Mouse (Mus musculus) MEL (cell line): ENCODE measurements around the gene Exoc4.

ENCODE experiments used
- MYC ChIP-seq: IDR thresholded peaks from 2 replicates; pipeline ENCODE4 v1.6.1; 2011; ENCODE audit warnings: low read depth, mild to moderate bottlenecking, low read length, improper control_type of control experiment, moderate library complexity
- POLR2A ChIP-seq, 2 experiments: IDR thresholded peaks; 2 replicates each; pipeline ENCODE4 v1.6.1; 2011 to 2012; ENCODE audit warnings: low read length in 2 of 2, mild to moderate bottlenecking in 2 of 2, control low read depth in 1 of 2, improper control_type of control experiment in 1 of 2, low read depth in 1 of 2, moderate library complexity in 1 of 2; ENCODE audit not compliant: control insufficient read depth in 1 of 2, insufficient read depth in 1 of 2, poor library complexity in 1 of 2
- TAL1 ChIP-seq: IDR thresholded peaks from 2 replicates; pipeline ENCODE4 v1.6.1; 2012; ENCODE audit warnings: mild to moderate bottlenecking, inconsistent platforms, low read length, moderate library complexity, mixed read lengths

DNA sequence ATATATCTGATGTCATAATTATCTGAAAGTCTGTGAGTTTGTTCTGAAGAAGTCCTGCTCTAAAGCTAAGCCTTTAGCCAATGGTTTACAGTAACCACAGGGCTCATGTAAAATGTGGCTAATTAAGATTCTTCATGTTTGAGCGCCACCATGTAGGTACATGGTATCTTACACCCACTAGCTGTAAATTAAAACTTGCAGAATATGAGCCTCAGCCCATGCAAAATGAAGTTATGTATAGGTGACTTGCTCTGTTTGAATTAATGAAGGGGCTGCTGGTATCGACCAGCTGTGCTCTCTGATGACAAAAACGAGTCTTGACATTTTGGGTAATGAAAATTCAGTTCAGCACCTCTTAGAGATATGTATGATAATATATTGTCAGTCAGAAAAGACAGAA lies 216.0 kb downstream of the Exoc4 start:
- TF ChIP-seq TAL1 (no peak), POLR2A (IDR thresholded peaks at IDR 0.05; ENCODE audit: control insufficient read depth in 1 of 2, insufficient read depth in 1 of 2, low read depth in 1 of 2, low read length in 2 of 2, poor library complexity in 1 of 2) (no peak), MYC (no peak)
